ENCODE assay signal across 8 mouse cellular contexts in genomic region chrX:162159637-162160611, GRCm38 (mm10). TPM values are rescaled to one million over a fixed set of nuclear protein-coding genes. Genes with fewer than 3 reads are reported as not detected.
DNase-seq lines count a peak whose midpoint lies in the region; ATAC-seq lines count a peak whose summit lies in the region.

Nhs (minus strand) TSS chrX:162159730.

- H3K4me2 ChIP-seq in lung, embryonic 16.5 days (ENCODE audit: low read depth, low read length) = peak within 1 kb of the TSS; percentile 83

- ATAC-seq in frontal cortex, adult (ENCODE audit: low TSS enrichment) = peak; percentile 58
- ATAC-seq in hematopoietic stem cell, adult 5-6 weeks (replicated peaks in 1 of 2; ENCODE audit: insufficient read depth in 1 of 2, low FRiP score in 2 of 2, low TSS enrichment in 1 of 2, low read depth in 1 of 2, poor library complexity in 2 of 2, severe bottlenecking in 2 of 2) = peak; percentile 51 to 69
- peak; percentile 96 for ATAC-seq in lung, embryonic 16.5 days (ENCODE audit: low read depth)
- no peak for ATAC-seq in erythroid progenitor cell, adult 5-6 weeks (replicated peaks; ENCODE audit: low FRiP score, poor library complexity, severe bottlenecking)

- peak within 1 kb of the TSS; percentile 12; the same call in 1 of the 2 replicates for H3K27ac ChIP-seq in lung, embryonic 16.5 days (ENCODE audit: low read length)

- H3K9me3 ChIP-seq in lung, embryonic 16.5 days (ENCODE audit: control insufficient read depth, low read length) = no peaks in the 10 kb centered on the region

- peak within 1 kb of the TSS; percentile 72 for H3K9ac ChIP-seq in lung, embryonic 16.5 days (ENCODE audit: low read length)

- DNase-seq in adrenal gland, adult 18-20 months (ENCODE audit: low spot score in 2 of 2) = peak; percentile 59 to 63
- DNase-seq in cerebellum, adult 9-11 months = peak; percentile 49
- DNase-seq in layer of hippocampus, postnatal 25 days (ENCODE audit: extremely low spot score in 1 of 2, low spot score in 1 of 2) = peak; percentile 8 to 13
- peak; percentile 32 for DNase-seq in retina, adult 2 months (ENCODE audit: low read depth, low spot score)

- H3K4me3 ChIP-seq in lung, embryonic 16.5 days (ENCODE audit: low read length) = peak within 1 kb of the TSS; percentile 63

- peaks cover 3% of the 10 kb centered on the region for H3K27me3 ChIP-seq in lung, embryonic 16.5 days (ENCODE audit: control insufficient read depth, insufficient read depth, low read depth, low read length)

- no peaks in the 10 kb centered on the region for H3K36me3 ChIP-seq in lung, embryonic 16.5 days (ENCODE audit: control insufficient read depth, insufficient read depth, low read length)

- H3K4me1 ChIP-seq in lung, embryonic 16.5 days (replicated peaks; ENCODE audit: control insufficient read depth, insufficient read depth, low read length) = no peaks in the 10 kb centered on the region

- 21% methylated on average over 49 of the region's 61 CpGs for WGBS in lung, embryonic 16.5 days

RNA-seq across cellular contexts. Expression of gene Nhs, which starts in this region (rescaled TPM):
- under 1 TPM; 0.80 to 0.89 TPM for total RNA-seq in adrenal gland, adult 18-20 months (2021)
- not detected in 2 replicates for total RNA-seq in hematopoietic stem cell, adult 5-6 weeks (2017)
- 1 to 10 TPM; 2.1 to 2.8 TPM for total RNA-seq in layer of hippocampus, postnatal 25 days (2021)
- 1.0 and 1.1 TPM in 2 replicates for polyA plus RNA-seq in lung, embryonic 16.5 days (2015; fragmentation: Nextera tagmentation; extraction: Ambion mirVana)
- total RNA-seq in erythroid progenitor cell, adult 5-6 weeks (2015; ENCODE audit: low replicate concordance) = not detected in 2 replicates
- total RNA-seq in erythroid progenitor cell, adult 5-6 weeks (2017; ENCODE audit: low replicate concordance) = not detected in 2 replicates

Comparison
In these comparisons a context has a peak if more than half of its experiments do, and no peak if none do; other contexts are left out.
1. Peak in DNase-seq in adrenal gland, adult 18-20 months; RNA of the gene not detected or under 1 TPM.
2. Peak in ATAC-seq in hematopoietic stem cell, adult 5-6 weeks; RNA of the gene not detected or under 1 TPM.
3. DNase-seq: peak in every context shown above with its lines; median percentile 61 in adrenal gland, adult 18-20 months; 49 in cerebellum, adult 9-11 months; 32 in retina, adult 2 months; 10 in layer of hippocampus, postnatal 25 days.